Mouse (Mus musculus) heart, embryonic 15.5 days (tissue): ENCODE results near the gene Gm20683. TPM values are rescaled to one million over a fixed set of nuclear protein-coding genes. Genes with fewer than 3 reads are reported as not detected.

Experiments
- ATAC-seq: fragments of 200-750 bp; cut with Nextera tagmentation; replicated peaks from 2 replicates; pipeline ENCODE4 v1.8.0; 2017; ENCODE audit warnings: low read depth, moderate TSS enrichment; ENCODE audit not compliant: insufficient number of reproducible peaks, insufficient read depth, low FRiP score
- H3K27ac ChIP-seq: fragments of 300-500 bp; sonication (generic); 2 replicates; pipeline ENCODE4 v1.5.1; 2015; ENCODE audit warnings: mild to moderate bottlenecking, inconsistent platforms
- H3K27me3 ChIP-seq: fragments of 300-500 bp; sonication (generic); 2 replicates; pipeline ENCODE4 v1.6.1; 2015; ENCODE audit warnings: inconsistent platforms
- H3K36me3 ChIP-seq: fragments of 300-500 bp; sonication (generic); 2 replicates; pipeline ENCODE4 v1.6.1; 2015; ENCODE audit warnings: mild to moderate bottlenecking, inconsistent platforms
- H3K4me1 ChIP-seq: fragments of 300-500 bp; sonication (generic); replicated peaks from 2 replicates; pipeline ENCODE4 v1.6.1; 2015; ENCODE audit warnings: inconsistent platforms
- H3K4me2 ChIP-seq: fragments of 300-500 bp; sonication (generic); 2 replicates; pipeline ENCODE4 v1.6.1; 2015; ENCODE audit warnings: inconsistent platforms, mild to moderate bottlenecking, moderate library complexity
- H3K4me3 ChIP-seq: fragments of 300-500 bp; sonication (generic); 2 replicates; pipeline ENCODE4 v1.5.1; 2015; ENCODE audit warnings: mild to moderate bottlenecking, inconsistent platforms
- H3K9ac ChIP-seq: fragments of 300-500 bp; sonication (generic); 2 replicates; pipeline ENCODE4 v1.6.1; 2015; ENCODE audit warnings: mild to moderate bottlenecking, inconsistent platforms
- H3K9me3 ChIP-seq: fragments of 300-500 bp; sonication (generic); replicated peaks from 2 replicates; pipeline ENCODE4 v1.6.1; 2016; ENCODE audit warnings: inconsistent platforms
- WGBS: fragments of 180-500 bp; shearing (Covaris S2); methylation state at CpG from one replicate; pipeline ENCODE4 v1.1.7; 2015; ENCODE audit warnings: mixed read lengths; 5-methylcytosine and 5-hydroxymethylcytosine counted together
- polyA plus RNA-seq: library from polyadenylated mRNA; unstranded; fragments of >200 nt; fragmentation: Nextera tagmentation; extraction: Ambion mirVana; gene quantifications from 2 replicates; pipeline ENCODE4 v1.2.1, GENCODE M21; 2015

Gene Gm20683
- polyA plus RNA-seq, 1 experiment from 2014 or later = 1.7 TPM

GRCm38 (mm10) chr17:25830806-25831431 lies 10.6 kb downstream of the Gm20683 start:
- ATAC-seq = no peak
- Histone ChIP-seq H3K9ac (no peak overlapping the region), H3K4me3 (peak overlapping the region; percentile 82), H3K27ac (no peak overlapping the region), H3K36me3 (peaks cover 24% of the 10 kb centered on the region), H3K9me3 (no peaks in the 10 kb centered on the region), H3K27me3 (no peaks in the 10 kb centered on the region), H3K4me1 (peaks cover 59% of the 10 kb centered on the region), H3K4me2 (peak overlapping the region; percentile 91)
- 84% methylated on average over 14 of the region's 14 CpGs for WGBS

- H3K4me1 ChIP-seq = peaks cover 55% of the 10 kb centered on the region
- peaks cover 22% of the 10 kb centered on the region for H3K36me3 ChIP-seq
- H3K27me3 ChIP-seq = no peaks in the 10 kb centered on the region
- no peak overlapping the region for H3K9ac ChIP-seq
- H3K4me3 ChIP-seq = peak overlapping the region; percentile 72
- H3K4me2 ChIP-seq = peak overlapping the region; percentile 84; the same call in 1 of the 2 replicates
- ATAC-seq = no peak
- H3K27ac ChIP-seq = no peak overlapping the region
- no peaks in the 10 kb centered on the region for H3K9me3 ChIP-seq
- WGBS = 79% methylated on average over 4 of the region's 4 CpGs
These were observed 11.3 kb downstream of the Gm20683 start for GRCm38 (mm10) chr17:25830200-25830753.

- Histone ChIP-seq H3K4me1 (peaks cover 55% of the 10 kb centered on the region), H3K9me3 (no peaks in the 10 kb centered on the region), H3K9ac (peak overlapping the region; percentile 82), H3K4me3 (peak overlapping the region; percentile 72), H3K36me3 (peaks cover 18% of the 10 kb centered on the region), H3K4me2 (peak overlapping the region; percentile 84), H3K27me3 (no peaks in the 10 kb centered on the region), H3K27ac (peak overlapping the region; percentile 90)
- ATAC-seq = no peak
- WGBS = 39% methylated on average over 8 of the region's 8 CpGs
These were observed 12.0 kb downstream of the Gm20683 start for GRCm38 (mm10) chr17:25829558-25830017.

GRCm38 (mm10) chr17:25828712-25829557 lies 12.6 kb downstream of the Gm20683 start, which contains the start of gene Jmjd8:
Gene Jmjd8 (plus strand): TSS chr17:25828867.
- WGBS = under 1% methylated on average over 32 of the region's 32 CpGs

GRCm38 (mm10) chr17:25828223-25828594 lies 13.4 kb downstream of the Gm20683 start:
- WGBS = 81% methylated on average over 8 of the region's 8 CpGs
- H3K4me3 ChIP-seq = peak overlapping the region; percentile 72
- peaks cover 56% of the 10 kb centered on the region for H3K4me1 ChIP-seq
- H3K27ac ChIP-seq = peak overlapping the region; percentile 90
- H3K4me2 ChIP-seq = peak overlapping the region; percentile 84
- H3K36me3 ChIP-seq = peaks cover 18% of the 10 kb centered on the region
- H3K9me3 ChIP-seq = no peaks in the 10 kb centered on the region
- no peaks in the 10 kb centered on the region for H3K27me3 ChIP-seq
- peak overlapping the region; percentile 82; the same call in 1 of the 2 replicates for H3K9ac ChIP-seq
- no peak for ATAC-seq

More at GRCm38 (mm10) chr17:25828712-25829557, 12.6 kb downstream of the Gm20683 start, which contains the start of gene Jmjd8:
- peaks cover 55% of the 10 kb centered on the region for H3K4me1 ChIP-seq
- H3K27ac ChIP-seq = peak within 1 kb of the TSS; percentile 90
- H3K4me3 ChIP-seq = peak within 1 kb of the TSS; percentile 72
- peak within 1 kb of the TSS; percentile 84 for H3K4me2 ChIP-seq
- no peak for ATAC-seq
- no peaks in the 10 kb centered on the region for H3K27me3 ChIP-seq
- no peaks in the 10 kb centered on the region for H3K9me3 ChIP-seq
- H3K36me3 ChIP-seq = peaks cover 18% of the 10 kb centered on the region
- peak within 1 kb of the TSS; percentile 82 for H3K9ac ChIP-seq

- no peak overlapping the region for H3K27ac ChIP-seq
- H3K9me3 ChIP-seq = no peaks in the 10 kb centered on the region
- H3K4me3 ChIP-seq = no peak overlapping the region
- H3K4me2 ChIP-seq = no peak overlapping the region
- H3K4me1 ChIP-seq = peaks cover 56% of the 10 kb centered on the region
- WGBS = 89% methylated on average over 22 of the region's 22 CpGs
- H3K9ac ChIP-seq = no peak overlapping the region
- no peaks in the 10 kb centered on the region for H3K27me3 ChIP-seq
- no peak for ATAC-seq
- H3K36me3 ChIP-seq = peaks cover 18% of the 10 kb centered on the region
These were observed 13.9 kb downstream of the Gm20683 start for GRCm38 (mm10) chr17:25827546-25828222.

GRCm38 (mm10) chr17:25827011-25827410 lies 14.6 kb downstream of the Gm20683 start:
- H3K9me3 ChIP-seq = no peaks in the 10 kb centered on the region
- H3K9ac ChIP-seq = no peak overlapping the region
- WGBS = 91% methylated on average over 13 of the region's 13 CpGs
- no peak overlapping the region for H3K4me2 ChIP-seq
- H3K4me3 ChIP-seq = no peak overlapping the region
- H3K36me3 ChIP-seq = peaks cover 18% of the 10 kb centered on the region
- no peak for ATAC-seq
- H3K4me1 ChIP-seq = peaks cover 54% of the 10 kb centered on the region
- H3K27ac ChIP-seq = no peak overlapping the region
- H3K27me3 ChIP-seq = peaks cover 7% of the 10 kb centered on the region

- Histone ChIP-seq H3K36me3 (peaks cover 14% of the 10 kb centered on the region), H3K9ac (no peak overlapping the region), H3K27ac (no peak overlapping the region), H3K4me2 (no peak overlapping the region), H3K9me3 (no peaks in the 10 kb centered on the region), H3K27me3 (peaks cover 15% of the 10 kb centered on the region), H3K4me3 (no peak overlapping the region), H3K4me1 (peaks cover 44% of the 10 kb centered on the region)
- no peak for ATAC-seq
- 94% methylated on average over 27 of the region's 27 CpGs for WGBS
These were observed 15.5 kb downstream of the Gm20683 start for GRCm38 (mm10) chr17:25825984-25826570.

- Histone ChIP-seq H3K27ac (no peak overlapping the region), H3K9ac (no peak overlapping the region), H3K4me3 (no peak overlapping the region), H3K4me1 (peaks cover 38% of the 10 kb centered on the region), H3K4me2 (peak overlapping the region; percentile 87; the same call in 1 of the 2 replicates), H3K27me3 (peaks cover 23% of the 10 kb centered on the region), H3K36me3 (peaks cover 6% of the 10 kb centered on the region; the same call in 1 of the 2 replicates), H3K9me3 (no peaks in the 10 kb centered on the region)
- no peak for ATAC-seq
- WGBS = 84% methylated on average over 6 of the region's 6 CpGs
These were observed 16.3 kb downstream of the Gm20683 start for GRCm38 (mm10) chr17:25825311-25825710.

- Histone ChIP-seq H3K36me3 (peaks cover 5% of the 10 kb centered on the region; the same call in 1 of the 2 replicates), H3K4me1 (peaks cover 33% of the 10 kb centered on the region), H3K4me2 (peak overlapping the region; percentile 87), H3K27me3 (peaks cover 30% of the 10 kb centered on the region), H3K9me3 (no peaks in the 10 kb centered on the region), H3K4me3 (peak overlapping the region; percentile 61), H3K27ac (no peak overlapping the region), H3K9ac (peak overlapping the region; percentile 63; the same call in 1 of the 2 replicates)
- ATAC-seq = no peak
- 69% methylated on average over 17 of the region's 17 CpGs for WGBS
These were observed 17.0 kb downstream of the Gm20683 start for GRCm38 (mm10) chr17:25824362-25825142.
